Mouse (Mus musculus): ENCODE data around the gene Mmp10. TPM values are rescaled to one million over a fixed set of nuclear protein-coding genes. Genes with fewer than 3 reads are reported as not detected.

Gene Mmp10
- total and polyA plus RNA-seq, 2 experiments from 2014 or later, result not detected

DNA sequence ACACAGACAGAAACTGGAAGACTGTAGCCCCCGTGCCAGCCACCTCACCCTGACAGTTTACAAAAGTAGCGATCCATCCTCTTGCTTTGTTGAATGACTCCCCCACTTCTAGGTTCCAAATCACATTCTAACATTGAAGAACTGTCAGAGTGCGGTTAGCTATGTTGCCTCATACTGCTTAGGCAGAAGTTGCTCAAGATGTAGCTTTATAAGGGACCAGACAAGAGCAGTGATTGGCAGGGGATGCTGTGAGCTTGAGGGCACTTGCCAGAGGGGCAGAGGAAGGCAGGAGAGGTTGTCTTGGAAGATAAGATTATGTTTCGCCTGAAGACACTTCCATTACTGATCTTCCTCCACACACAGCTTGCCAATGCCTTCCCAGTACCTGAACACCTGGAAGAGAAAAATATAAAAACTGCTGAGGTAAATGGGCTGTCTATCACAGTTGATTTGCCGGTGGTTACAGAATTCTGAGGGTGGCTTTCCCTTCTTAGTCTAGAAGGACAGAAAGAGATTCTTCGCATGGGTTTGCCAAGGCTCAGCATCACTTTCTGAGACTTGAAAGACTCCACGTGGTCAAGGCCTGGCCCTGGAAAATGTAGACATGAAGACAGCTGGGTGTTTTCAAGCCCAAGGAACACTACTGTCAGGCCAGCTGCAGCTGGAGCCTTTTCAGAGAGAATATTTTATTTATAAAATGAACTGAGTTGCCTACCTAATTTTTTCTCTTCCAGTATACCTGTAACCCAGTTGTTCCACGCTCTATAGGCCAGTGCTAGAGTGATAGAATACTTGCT, 56.3 kb downstream of the Mmp10 start, which contains the start of gene Mmp8:
Gene Mmp8, plus strand, starts transcription at position 236 of the 797 bp plus-strand sequence.
- ATAC-seq (ENCODE audit: insufficient read depth, low read depth) (no peak), DNase-seq (ENCODE audit: low spot score) (no peak)
- no peak within 1 kb of the TSS for H3K4me3 ChIP-seq (ENCODE audit: low read depth, low read length)

More for the DNA sequence above, 56.3 kb downstream of the Mmp10 start, which contains the start of gene Mmp8:
- Histone ChIP-seq H3K27ac (ENCODE audit: low read depth) (no peak within 1 kb of the TSS), H3K27me3 (ENCODE audit: control insufficient read depth, insufficient read depth, low read length) (no peaks in the 10 kb centered on the region), H3K36me3 (replicated peaks; ENCODE audit: control insufficient read depth, insufficient read depth, low read length) (no peaks in the 10 kb centered on the region), H3K9ac (replicated peaks; ENCODE audit: low read depth, low read length) (no peak within 1 kb of the TSS), H3K9me3 (replicated peaks; ENCODE audit: control insufficient read depth, low read length) (no peaks in the 10 kb centered on the region), H3K4me1 (ENCODE audit: control insufficient read depth, insufficient read depth) (no peaks in the 10 kb centered on the region), H3K4me2 (ENCODE audit: low read depth, low read length) (no peak within 1 kb of the TSS)
- TF ChIP-seq CTCF (IDR thresholded peaks at IDR 0.05; ENCODE audit: low read depth) (no peak), EP300 (IDR thresholded peaks at IDR 0.05; ENCODE audit: low read depth) (no peak)
- 62% methylated on average over 8 of the region's 8 CpGs for WGBS

Other genes with a start within 250 kb of the Mmp10 start
- gene Mmp13, start 229.8 kb upstream of the Mmp10 start, total RNA-seq (2014; rRNA removed; ENCODE audit: low replicate concordance), result 0.35 TPM in 1 of 2 replicates, not detected in the other
- gene Mmp13, start 229.8 kb upstream of the Mmp10 start, polyA plus RNA-seq (2015; fragmentation: Nextera tagmentation; extraction: Ambion mirVana), result 0.23 and 0.25 TPM in 2 replicates
- gene Mmp12, start 158.0 kb upstream of the Mmp10 start, total RNA-seq (2014; rRNA removed; ENCODE audit: low replicate concordance), result 0.27 and 0.58 TPM in 2 replicates
- 1.5 and 4.3 TPM in 2 replicates for gene Mmp12, start 158.0 kb upstream of the Mmp10 start, polyA plus RNA-seq (2015; fragmentation: Nextera tagmentation; extraction: Ambion mirVana)
- gene Mmp1b, start 114.3 kb upstream of the Mmp10 start, total RNA-seq (2014; rRNA removed; ENCODE audit: low replicate concordance), result not detected in 2 replicates
- gene Mmp1b, start 114.3 kb upstream of the Mmp10 start, polyA plus RNA-seq (2015; fragmentation: Nextera tagmentation; extraction: Ambion mirVana), result not detected in 2 replicates
- gene Mmp3, start 56.5 kb upstream of the Mmp10 start, total RNA-seq (2014; rRNA removed; ENCODE audit: low replicate concordance), result not detected in 2 replicates
- gene Mmp3, start 56.5 kb upstream of the Mmp10 start, polyA plus RNA-seq (2015; fragmentation: Nextera tagmentation; extraction: Ambion mirVana), result 0.05 TPM in 1 of 2 replicates, not detected in the other
- 1.0 and 1.9 TPM in 2 replicates for gene Mmp8, start 56.1 kb downstream of the Mmp10 start, total RNA-seq (2014; rRNA removed; ENCODE audit: low replicate concordance)
- gene Mmp8, start 56.1 kb downstream of the Mmp10 start, polyA plus RNA-seq (2015; fragmentation: Nextera tagmentation; extraction: Ambion mirVana), result 0.29 and 0.34 TPM in 2 replicates
- not detected in 2 replicates for gene Mmp27, start 69.0 kb downstream of the Mmp10 start, total RNA-seq (2014; rRNA removed; ENCODE audit: low replicate concordance)
- gene Mmp27, start 69.0 kb downstream of the Mmp10 start, polyA plus RNA-seq (2015; fragmentation: Nextera tagmentation; extraction: Ambion mirVana), result not detected in 2 replicates
- gene Mmp20, start 125.9 kb downstream of the Mmp10 start, total RNA-seq (2014; rRNA removed; ENCODE audit: low replicate concordance), result not detected in 2 replicates
- gene Mmp20, start 125.9 kb downstream of the Mmp10 start, polyA plus RNA-seq (2015; fragmentation: Nextera tagmentation; extraction: Ambion mirVana), result not detected in 2 replicates
- not detected in 2 replicates for gene Mmp7, start 189.7 kb downstream of the Mmp10 start, total RNA-seq (2014; rRNA removed; ENCODE audit: low replicate concordance)
- gene Mmp7, start 189.7 kb downstream of the Mmp10 start, polyA plus RNA-seq (2015; fragmentation: Nextera tagmentation; extraction: Ambion mirVana), result not detected in 2 replicates

All from heart, postnatal 0 days (tissue).